Mouse (Mus musculus): Measurements from ENCODE around the gene Iqgap3. TPM values are rescaled to one million over a fixed set of nuclear protein-coding genes. Genes with fewer than 3 reads are reported as not detected.
A peak's percentile ranks its signal among the peaks of the same experiment; 100 is the strongest.

The Iqgap3 gene
- polyA plus RNA-seq, 1 experiment from 2014 or later = 10.5 TPM

DNA sequence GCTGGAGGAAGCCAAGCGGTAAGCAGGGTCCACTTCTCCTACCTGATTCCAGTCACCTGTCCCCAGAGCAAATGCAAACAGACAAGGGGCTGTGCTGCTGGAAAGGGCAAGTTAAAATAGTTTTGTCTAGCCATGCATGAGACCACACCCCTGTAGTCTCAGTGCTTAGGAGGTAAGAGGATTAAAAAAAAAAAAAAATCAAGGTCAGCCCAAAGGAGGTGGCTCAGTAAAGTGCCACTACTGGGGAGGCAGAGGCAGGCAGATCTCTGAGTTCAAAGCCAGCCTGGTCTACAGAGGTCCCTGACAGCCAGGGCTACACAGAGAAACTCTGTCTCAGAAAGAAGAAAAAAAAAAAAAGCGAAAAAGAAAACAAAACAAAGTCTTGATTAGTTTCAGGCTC lies 2.2 kb downstream of the Iqgap3 start:
- Histone ChIP-seq H3K27me3 (ENCODE audit: control insufficient read depth, insufficient read depth, low read length) (no peaks in the 10 kb centered on the region), H3K9ac (ENCODE audit: low read depth, low read length) (no peak overlapping the region), H3K4me1 (replicated peaks; ENCODE audit: control insufficient read depth, insufficient read depth, low read length) (peaks cover 4% of the 10 kb centered on the region; the same call in 1 of the 2 replicates), H3K9me3 (ENCODE audit: control insufficient read depth, low read length) (no peaks in the 10 kb centered on the region), H3K27ac (ENCODE audit: low read depth, low read length) (no peak overlapping the region), H3K4me3 (ENCODE audit: low read depth, low read length) (no peak overlapping the region), H3K4me2 (replicated peaks; ENCODE audit: low read depth, low read length) (no peak overlapping the region), H3K36me3 (ENCODE audit: control insufficient read depth, insufficient read depth, low read length) (no peaks in the 10 kb centered on the region)
- DNase-seq (ENCODE audit: low spot score) (no peak), ATAC-seq (ENCODE audit: low FRiP score) (no peak)
- WGBS = 97% methylated on average over 2 of the region's 2 CpGs

DNA sequence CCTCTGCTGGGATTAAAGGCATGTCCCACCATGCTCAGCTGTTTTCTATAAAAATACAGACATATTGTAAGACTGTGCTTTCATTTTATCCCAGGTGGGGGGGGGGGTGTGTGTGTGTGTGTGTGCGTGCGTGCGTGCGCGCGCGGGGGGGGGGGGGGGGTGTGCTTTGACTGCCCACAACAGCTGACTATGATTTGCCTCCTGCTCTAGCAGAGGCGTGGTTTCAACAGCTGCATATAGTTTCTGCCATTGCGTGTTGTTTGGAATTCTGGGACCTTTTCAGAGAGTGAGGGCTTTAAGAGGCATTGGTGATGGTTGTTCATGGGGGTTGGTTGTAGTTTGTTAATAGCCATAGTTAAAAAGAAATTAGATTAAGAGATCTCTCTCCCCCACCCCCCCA lies 3.7 kb downstream of the Iqgap3 start:
- no peak overlapping the region for H3K27ac ChIP-seq (ENCODE audit: low read depth, low read length)
- no peak overlapping the region for H3K4me2 ChIP-seq (replicated peaks; ENCODE audit: low read depth, low read length)
- H3K4me1 ChIP-seq (replicated peaks; ENCODE audit: control insufficient read depth, insufficient read depth, low read length) = peaks cover 4% of the 10 kb centered on the region; the same call in 1 of the 2 replicates
- 90% methylated on average over 8 of the region's 9 CpGs for WGBS
- H3K4me3 ChIP-seq (ENCODE audit: low read depth, low read length) = no peak overlapping the region
- H3K27me3 ChIP-seq (ENCODE audit: control insufficient read depth, insufficient read depth, low read length) = no peaks in the 10 kb centered on the region
- H3K9ac ChIP-seq (ENCODE audit: low read depth, low read length) = no peak overlapping the region
- H3K9me3 ChIP-seq (ENCODE audit: control insufficient read depth, low read length) = no peaks in the 10 kb centered on the region
- ATAC-seq (ENCODE audit: low FRiP score) (no peak), DNase-seq (ENCODE audit: low spot score) (no peak)
- H3K36me3 ChIP-seq (ENCODE audit: control insufficient read depth, insufficient read depth, low read length) = no peaks in the 10 kb centered on the region

DNA sequence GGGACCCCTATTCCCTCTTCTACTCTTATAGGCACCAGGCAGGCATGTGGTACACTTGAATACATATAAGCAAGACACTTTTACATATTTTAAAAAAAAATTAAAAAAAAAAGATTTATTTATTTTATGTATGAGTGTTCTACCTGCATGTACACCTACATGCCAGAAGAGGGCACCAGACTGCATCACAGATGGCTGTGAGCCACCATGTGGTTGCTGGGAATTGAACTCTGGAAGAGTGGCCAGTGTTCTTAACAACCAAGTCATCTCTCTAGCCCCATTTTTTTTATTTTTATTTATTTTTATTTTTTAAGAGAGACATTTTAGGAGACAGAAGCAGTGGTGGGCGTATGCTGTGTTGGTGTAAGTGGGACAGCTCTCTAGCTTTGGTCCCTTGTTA lies 5.9 kb downstream of the Iqgap3 start:
- 74% methylated on average over 1 of the region's 1 CpGs for WGBS
- Histone ChIP-seq H3K4me1 (replicated peaks; ENCODE audit: control insufficient read depth, insufficient read depth, low read length) (peaks cover 2% of the 10 kb centered on the region; the same call in 1 of the 2 replicates), H3K4me3 (ENCODE audit: low read depth, low read length) (no peak overlapping the region), H3K27ac (ENCODE audit: low read depth, low read length) (no peak overlapping the region), H3K9ac (ENCODE audit: low read depth, low read length) (no peak overlapping the region), H3K36me3 (ENCODE audit: control insufficient read depth, insufficient read depth, low read length) (peaks cover 3% of the 10 kb centered on the region; the same call in 1 of the 2 replicates), H3K9me3 (ENCODE audit: control insufficient read depth, low read length) (no peaks in the 10 kb centered on the region), H3K27me3 (ENCODE audit: control insufficient read depth, insufficient read depth, low read length) (no peaks in the 10 kb centered on the region), H3K4me2 (replicated peaks; ENCODE audit: low read depth, low read length) (no peak overlapping the region)
- ATAC-seq (ENCODE audit: low FRiP score) = no peak
- peak; percentile 45 for DNase-seq (ENCODE audit: low spot score)

DNA sequence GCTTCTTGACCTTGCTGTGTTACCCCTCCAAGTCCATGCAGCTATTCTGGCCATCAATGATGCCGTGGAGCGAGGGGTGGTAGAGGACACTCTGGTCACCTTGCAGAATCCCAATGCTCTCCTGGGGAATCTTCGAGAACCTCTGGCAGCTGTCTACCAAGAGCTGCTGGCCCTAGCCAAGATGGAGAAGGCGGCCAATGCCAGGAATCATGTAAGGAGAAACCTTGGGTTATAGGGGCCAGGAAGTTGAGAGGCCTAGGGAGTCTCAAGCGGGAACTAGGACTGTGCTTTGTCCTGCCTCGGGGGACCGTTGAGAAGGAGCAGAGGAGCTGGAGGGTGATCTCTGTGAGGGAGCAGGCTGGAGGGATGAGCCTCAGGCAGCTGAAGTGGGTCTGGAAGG lies 8.3 kb downstream of the Iqgap3 start:
- no peaks in the 10 kb centered on the region for H3K9me3 ChIP-seq (ENCODE audit: control insufficient read depth, low read length)
- no peak overlapping the region for H3K4me3 ChIP-seq (ENCODE audit: low read depth, low read length)
- no peak overlapping the region for H3K4me2 ChIP-seq (replicated peaks; ENCODE audit: low read depth, low read length)
- no peak overlapping the region for H3K27ac ChIP-seq (ENCODE audit: low read depth, low read length)
- no peaks in the 10 kb centered on the region for H3K27me3 ChIP-seq (ENCODE audit: control insufficient read depth, insufficient read depth, low read length)
- no peak overlapping the region for H3K9ac ChIP-seq (ENCODE audit: low read depth, low read length)
- 95% methylated on average over 7 of the region's 7 CpGs for WGBS
- peaks cover 3% of the 10 kb centered on the region; the same call in 1 of the 2 replicates for H3K36me3 ChIP-seq (ENCODE audit: control insufficient read depth, insufficient read depth, low read length)
- no peaks in the 10 kb centered on the region for H3K4me1 ChIP-seq (replicated peaks; ENCODE audit: control insufficient read depth, insufficient read depth, low read length)
- DNase-seq (ENCODE audit: low spot score) (no peak), ATAC-seq (ENCODE audit: low FRiP score) (no peak)

DNA sequence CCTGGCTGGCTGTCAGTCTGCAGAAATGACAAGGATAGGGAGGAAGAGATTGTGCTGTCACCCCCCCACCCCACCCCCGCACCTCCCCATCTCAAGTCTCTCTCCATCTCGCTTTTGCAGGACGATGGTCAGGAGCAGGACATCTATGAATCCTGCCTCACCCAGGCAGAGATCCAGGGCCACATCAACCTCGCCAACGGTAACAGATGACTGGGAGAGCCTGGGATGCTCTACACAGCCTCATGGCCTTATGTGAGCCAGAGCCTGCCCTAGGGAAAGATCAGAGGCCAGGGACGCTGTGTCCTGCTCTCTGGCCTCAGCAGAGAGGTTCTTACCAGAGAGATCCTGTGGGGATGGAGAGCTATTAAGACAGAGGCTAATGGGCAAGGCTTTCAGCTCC lies 8.8 kb downstream of the Iqgap3 start:
- WGBS = 94% methylated on average over 6 of the region's 6 CpGs
- Histone ChIP-seq H3K27me3 (ENCODE audit: control insufficient read depth, insufficient read depth, low read length) (no peaks in the 10 kb centered on the region), H3K4me2 (replicated peaks; ENCODE audit: low read depth, low read length) (no peak overlapping the region), H3K27ac (ENCODE audit: low read depth, low read length) (no peak overlapping the region), H3K4me3 (ENCODE audit: low read depth, low read length) (no peak overlapping the region), H3K36me3 (ENCODE audit: control insufficient read depth, insufficient read depth, low read length) (peaks cover 3% of the 10 kb centered on the region; the same call in 1 of the 2 replicates), H3K9ac (ENCODE audit: low read depth, low read length) (no peak overlapping the region), H3K9me3 (ENCODE audit: control insufficient read depth, low read length) (no peaks in the 10 kb centered on the region), H3K4me1 (replicated peaks; ENCODE audit: control insufficient read depth, insufficient read depth, low read length) (no peaks in the 10 kb centered on the region)
- ATAC-seq (ENCODE audit: low FRiP score) (no peak), DNase-seq (ENCODE audit: low spot score) (no peak)

DNA sequence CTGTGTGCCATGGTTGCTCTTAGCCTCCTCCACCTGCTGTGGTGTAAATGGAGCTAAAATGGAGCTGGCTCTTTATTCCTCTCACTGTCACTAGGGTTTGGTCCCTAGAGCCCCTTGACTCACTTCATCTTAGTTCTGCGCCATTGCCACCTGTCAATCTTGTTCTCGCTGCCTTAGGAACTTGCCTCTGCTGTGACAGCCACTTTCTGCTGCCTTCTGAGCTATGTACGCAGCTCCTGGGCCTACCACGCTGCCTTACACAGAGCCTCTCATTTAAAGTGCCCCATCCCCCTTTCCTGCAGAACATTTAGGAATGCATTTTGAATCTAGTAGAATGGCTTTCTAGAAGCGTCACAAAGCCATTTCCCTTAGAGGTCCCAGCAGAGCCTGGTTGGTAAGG lies 12.4 kb downstream of the Iqgap3 start:
- no peaks in the 10 kb centered on the region for H3K9me3 ChIP-seq (ENCODE audit: control insufficient read depth, low read length)
- ATAC-seq (ENCODE audit: low FRiP score) (no peak), DNase-seq (ENCODE audit: low spot score) (no peak)
- no peak overlapping the region for H3K4me3 ChIP-seq (ENCODE audit: low read depth, low read length)
- 91% methylated on average over 5 of the region's 5 CpGs for WGBS
- H3K27me3 ChIP-seq (ENCODE audit: control insufficient read depth, insufficient read depth, low read length) = no peaks in the 10 kb centered on the region
- no peak overlapping the region for H3K9ac ChIP-seq (ENCODE audit: low read depth, low read length)
- no peaks in the 10 kb centered on the region for H3K4me1 ChIP-seq (replicated peaks; ENCODE audit: control insufficient read depth, insufficient read depth, low read length)
- peaks cover 3% of the 10 kb centered on the region; the same call in 1 of the 2 replicates for H3K36me3 ChIP-seq (ENCODE audit: control insufficient read depth, insufficient read depth, low read length)
- no peak overlapping the region for H3K4me2 ChIP-seq (replicated peaks; ENCODE audit: low read depth, low read length)
- no peak overlapping the region for H3K27ac ChIP-seq (ENCODE audit: low read depth, low read length)

DNA sequence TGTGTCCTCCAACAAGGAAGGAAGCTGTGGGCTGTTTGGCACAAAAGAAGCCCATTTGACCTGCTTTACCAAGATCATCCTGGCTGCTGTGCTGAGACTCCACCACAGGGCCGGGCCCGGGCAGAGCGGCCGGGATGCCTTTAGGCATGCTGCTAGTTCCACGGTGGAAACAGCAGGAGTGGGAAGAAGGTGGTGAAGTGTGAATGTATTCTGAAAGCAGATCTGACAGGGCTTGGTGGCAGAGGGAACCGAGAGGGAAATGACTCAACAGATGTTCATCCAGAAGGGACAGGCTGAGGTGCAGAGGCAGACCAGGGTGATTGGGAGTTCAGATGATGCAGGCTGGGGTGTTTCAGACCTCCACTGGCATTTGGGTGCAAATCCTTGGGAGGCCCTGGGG lies 15.9 kb downstream of the Iqgap3 start:
- Histone ChIP-seq H3K27me3 (ENCODE audit: control insufficient read depth, insufficient read depth, low read length) (no peaks in the 10 kb centered on the region; the same call in 1 of the 2 replicates), H3K9ac (ENCODE audit: low read depth, low read length) (no peak overlapping the region), H3K9me3 (ENCODE audit: control insufficient read depth, low read length) (no peaks in the 10 kb centered on the region), H3K4me1 (replicated peaks; ENCODE audit: control insufficient read depth, insufficient read depth, low read length) (no peaks in the 10 kb centered on the region), H3K27ac (ENCODE audit: low read depth, low read length) (no peak overlapping the region), H3K36me3 (ENCODE audit: control insufficient read depth, insufficient read depth, low read length) (peaks cover 4% of the 10 kb centered on the region; the same call in 1 of the 2 replicates), H3K4me3 (ENCODE audit: low read depth, low read length) (no peak overlapping the region), H3K4me2 (replicated peaks; ENCODE audit: low read depth, low read length) (no peak overlapping the region)
- DNase-seq (ENCODE audit: low spot score) = no peak
- no peak for ATAC-seq (ENCODE audit: low FRiP score)
- WGBS = 83% methylated on average over 6 of the region's 6 CpGs

DNA sequence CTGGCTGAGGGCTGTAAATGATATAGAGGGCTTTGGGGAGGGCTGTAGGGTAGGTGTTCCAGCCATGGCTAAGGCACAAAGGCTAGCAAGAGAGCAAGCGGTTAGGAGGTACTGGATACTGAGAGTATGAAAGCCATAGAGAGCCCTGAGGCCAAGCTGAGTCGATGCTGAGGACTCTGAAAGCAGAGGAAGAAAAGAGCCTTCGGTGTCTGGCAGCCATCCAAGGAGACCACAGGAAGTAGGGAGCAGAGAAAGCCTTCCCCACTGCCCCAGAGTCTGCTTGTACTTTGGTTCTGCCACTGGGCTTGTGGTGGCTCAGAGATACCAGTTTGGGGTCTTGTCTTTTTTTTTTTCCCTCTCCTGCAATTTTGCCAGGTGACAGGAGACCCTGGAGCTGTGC lies 18.5 kb downstream of the Iqgap3 start:
- DNase-seq (ENCODE audit: low spot score) (no peak), ATAC-seq (ENCODE audit: low FRiP score) (no peak)
- no peak overlapping the region for H3K27ac ChIP-seq (ENCODE audit: low read depth, low read length)
- WGBS = 94% methylated on average over 3 of the region's 3 CpGs
- no peaks in the 10 kb centered on the region; the same call in 1 of the 2 replicates for H3K27me3 ChIP-seq (ENCODE audit: control insufficient read depth, insufficient read depth, low read length)
- H3K4me3 ChIP-seq (ENCODE audit: low read depth, low read length) = no peak overlapping the region
- no peaks in the 10 kb centered on the region for H3K9me3 ChIP-seq (ENCODE audit: control insufficient read depth, low read length)
- no peak overlapping the region for H3K4me2 ChIP-seq (replicated peaks; ENCODE audit: low read depth, low read length)
- peaks cover 4% of the 10 kb centered on the region; the same call in 1 of the 2 replicates for H3K36me3 ChIP-seq (ENCODE audit: control insufficient read depth, insufficient read depth, low read length)
- no peaks in the 10 kb centered on the region for H3K4me1 ChIP-seq (replicated peaks; ENCODE audit: control insufficient read depth, insufficient read depth, low read length)
- H3K9ac ChIP-seq (ENCODE audit: low read depth, low read length) = no peak overlapping the region

DNA sequence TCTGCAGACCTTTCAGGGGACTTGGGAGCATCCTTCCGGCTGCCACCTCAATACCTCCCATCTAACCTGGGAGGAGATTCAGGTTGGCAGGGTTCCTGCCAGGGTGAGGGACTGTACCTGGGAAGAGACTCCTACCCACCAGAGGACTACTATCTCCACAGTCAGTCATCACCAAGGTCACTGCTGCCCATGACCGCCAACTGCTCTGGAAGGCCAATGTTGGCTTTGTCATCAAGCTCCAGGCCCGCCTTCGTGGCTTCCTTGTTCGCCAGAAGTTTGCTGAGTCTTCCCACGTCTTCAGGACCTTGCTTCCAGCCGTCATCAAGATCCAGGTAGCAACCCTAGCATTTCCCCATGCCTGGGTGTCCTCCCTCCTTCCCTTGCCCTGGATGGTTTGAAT lies 20.0 kb downstream of the Iqgap3 start:
- Histone ChIP-seq H3K36me3 (ENCODE audit: control insufficient read depth, insufficient read depth, low read length) (peaks cover 4% of the 10 kb centered on the region; the same call in 1 of the 2 replicates), H3K4me3 (ENCODE audit: low read depth, low read length) (no peak overlapping the region), H3K27me3 (ENCODE audit: control insufficient read depth, insufficient read depth, low read length) (no peaks in the 10 kb centered on the region; the same call in 1 of the 2 replicates), H3K9me3 (ENCODE audit: control insufficient read depth, low read length) (no peaks in the 10 kb centered on the region), H3K9ac (ENCODE audit: low read depth, low read length) (no peak overlapping the region), H3K4me2 (replicated peaks; ENCODE audit: low read depth, low read length) (no peak overlapping the region), H3K27ac (ENCODE audit: low read depth, low read length) (no peak overlapping the region), H3K4me1 (replicated peaks; ENCODE audit: control insufficient read depth, insufficient read depth, low read length) (no peaks in the 10 kb centered on the region)
- 88% methylated on average over 7 of the region's 7 CpGs for WGBS
- no peak for DNase-seq (ENCODE audit: low spot score)
- ATAC-seq (ENCODE audit: low FRiP score) = no peak

Data from hindbrain, embryonic 11.5 days (tissue).